ENCODE assay signal across 16 mouse cellular contexts in genomic region chr8:46875615-46876293, GRCm38 (mm10).
DNase-seq lines count a peak whose midpoint lies in the region; ATAC-seq lines count a peak whose summit lies in the region.
"Had no signal": no experiment of that assay in that cellular context is flagged by ENCODE, and none has a peak within 500 bp of the region (broad histone marks: within the 10 kb centered on the region; RNA-seq: fewer than 3 reads in every experiment).

No protein-coding gene starts in this region.

- WGBS in liver, embryonic 16.5 days (ENCODE audit: insufficient replicate concordance), result 1% methylated on average over 2 of the region's 2 CpGs
- WGBS in stomach, embryonic 16.5 days, result 23% methylated on average over 2 of the region's 2 CpGs

- peak overlapping the region; percentile 58 for H3K27ac ChIP-seq in liver, embryonic 16.5 days (ENCODE audit: low read length)
- H3K27ac ChIP-seq in stomach, embryonic 16.5 days (ENCODE audit: low read length), result 0 out of 2 replicates have a peak overlapping the region, but pooled peaks have one; percentile 30
- H3K27ac ChIP-seq: embryonic facial prominence, embryonic 15.5 days; hindbrain, embryonic 15.5 days; macrophage had no signal

- no peak overlapping the region for H3K9ac ChIP-seq in liver, embryonic 16.5 days (ENCODE audit: low read depth, low read length)
- no peak overlapping the region for H3K9ac ChIP-seq in stomach, embryonic 16.5 days (ENCODE audit: low read length)
- H3K9ac ChIP-seq: embryonic facial prominence, embryonic 15.5 days; hindbrain, embryonic 15.5 days had no signal

- ATAC-seq in liver, embryonic 16.5 days (ENCODE audit: low read depth), result peak; percentile 77
- peak; percentile 57; the same call in 1 of the 2 replicates for ATAC-seq in stomach, embryonic 16.5 days (ENCODE audit: insufficient read depth, low FRiP score)
- ATAC-seq: Patski had no signal

- no peaks in the 10 kb centered on the region for H3K27me3 ChIP-seq in liver, embryonic 16.5 days (ENCODE audit: control insufficient read depth, insufficient read depth, low read depth, low read length)
- no peaks in the 10 kb centered on the region for H3K27me3 ChIP-seq in stomach, embryonic 16.5 days (ENCODE audit: control insufficient read depth, insufficient read depth, low read length)
- H3K27me3 ChIP-seq: embryonic facial prominence, embryonic 15.5 days; hindbrain, embryonic 15.5 days; Patski had no signal

- H3K4me3 ChIP-seq in liver, embryonic 16.5 days (ENCODE audit: low read depth, low read length), result no peak overlapping the region
- no peak overlapping the region for H3K4me3 ChIP-seq in stomach, embryonic 16.5 days (replicated peaks; ENCODE audit: low read length)
- H3K4me3 ChIP-seq: embryonic facial prominence, embryonic 15.5 days; hindbrain, embryonic 15.5 days had no signal

- H3K4me1 ChIP-seq in liver, embryonic 16.5 days (ENCODE audit: control insufficient read depth, low read depth, low read length), result peaks cover 2% of the 10 kb centered on the region; the same call in 1 of the 2 replicates
- peaks cover 8% of the 10 kb centered on the region for H3K4me1 ChIP-seq in stomach, embryonic 16.5 days (ENCODE audit: control insufficient read depth, insufficient read depth, low read length)
- H3K4me1 ChIP-seq: embryonic facial prominence, embryonic 15.5 days; hindbrain, embryonic 15.5 days had no signal

- H3K36me3 ChIP-seq in liver, embryonic 16.5 days (ENCODE audit: control insufficient read depth, insufficient read depth), result no peaks in the 10 kb centered on the region
- no peaks in the 10 kb centered on the region for H3K36me3 ChIP-seq in stomach, embryonic 16.5 days (ENCODE audit: control insufficient read depth, insufficient read depth, low read length)
- H3K36me3 ChIP-seq: embryonic facial prominence, embryonic 15.5 days; hindbrain, embryonic 15.5 days had no signal

- no peaks in the 10 kb centered on the region for H3K9me3 ChIP-seq in liver, embryonic 16.5 days (replicated peaks; ENCODE audit: control insufficient read depth, low read length)
- no peaks in the 10 kb centered on the region for H3K9me3 ChIP-seq in stomach, embryonic 16.5 days (replicated peaks; ENCODE audit: control insufficient read depth, low read length)
- H3K9me3 ChIP-seq: embryonic facial prominence, embryonic 15.5 days; hindbrain, embryonic 15.5 days had no signal

- H3K4me2 ChIP-seq in liver, embryonic 16.5 days (ENCODE audit: low read depth, low read length), result no peak overlapping the region
- H3K4me2 ChIP-seq in stomach, embryonic 16.5 days (ENCODE audit: low read depth, low read length), result no peak overlapping the region
- H3K4me2 ChIP-seq: embryonic facial prominence, embryonic 15.5 days; hindbrain, embryonic 15.5 days had no signal

- peak; percentile 98 for DNase-seq in heart, adult 11 months
- no peak for DNase-seq in heart, postnatal 4 days
- peak; percentile 57 for DNase-seq in testis, postnatal 14 days (ENCODE audit: low spot score)
- no peak for DNase-seq in testis, postnatal 10 days (ENCODE audit: low spot score)
- no peak for DNase-seq in ovary, adult 18-20 months (ENCODE audit: low spot score)
- no peak for DNase-seq in cerebellum, postnatal 4 days (ENCODE audit: low spot score in 2 of 2)
- DNase-seq: adrenal gland, postnatal 25 days; cerebellum, adult 2 months; kidney, postnatal 4 days; thymus, postnatal 25 days had no signal

Comparison
In these comparisons a context has a peak if more than half of its experiments do, and no peak if none do; other contexts are left out.
1. DNase-seq: peak in heart, adult 11 months (single experiment) and testis, postnatal 14 days (single experiment); none in heart, postnatal 4 days (single experiment), testis, postnatal 10 days (single experiment), ovary, adult 18-20 months (single experiment) and cerebellum, postnatal 4 days (0 of 2).